Mouse (Mus musculus) lung, postnatal 0 days (tissue): ENCODE results near the gene March6.

ENCODE experiments used
- CTCF ChIP-seq: IDR thresholded peaks from 2 replicates; pipeline ENCODE4 v1.5.1; 2016; ENCODE audit warnings: antibody characterized with exemption, mild to moderate bottlenecking
- EP300 ChIP-seq: IDR thresholded peaks from 2 replicates; pipeline ENCODE4 v1.6.1; 2016; ENCODE audit warnings: antibody characterized with exemption, mild to moderate bottlenecking, control low read depth

GRCm38 (mm10) chr15:31510477-31511405 is 20.1 kb downstream of the March6 start:
- TF ChIP-seq CTCF: no peak
- no peak for TF ChIP-seq EP300
